Mouse (Mus musculus) kidney, adult 2 months (tissue): ENCODE results near the gene Rhbdf2. TPM values are rescaled to one million over a fixed set of nuclear protein-coding genes. Genes with fewer than 3 reads are reported as not detected.

ENCODE experiments used
- DNase-seq: peaks from one replicate; pipeline ENCODE4 v3.0.0; 2021
- H3K27ac ChIP-seq: fragments of 200-500 bp; 2 replicates; pipeline ENCODE4 v1.5.1; 2012; ENCODE audit warnings: low read depth, low read length, control low read depth, inconsistent platforms; ENCODE audit not compliant: insufficient read depth
- H3K27me3 ChIP-seq: fragments of 200-500 bp; replicated peaks from 2 replicates; pipeline ENCODE4 v1.6.1; 2012; ENCODE audit warnings: mild to moderate bottlenecking, moderate library complexity, low read length, inconsistent platforms; ENCODE audit not compliant: control insufficient read depth, insufficient read depth
- H3K36me3 ChIP-seq: fragments of 200-500 bp; 2 replicates; pipeline ENCODE4 v1.6.1; 2012; ENCODE audit warnings: mild to moderate bottlenecking, moderate library complexity, low read length, inconsistent platforms; ENCODE audit not compliant: control insufficient read depth, insufficient read depth
- H3K4me1 ChIP-seq: fragments of 200-500 bp; 2 replicates; pipeline ENCODE4 v1.6.1; 2011; ENCODE audit warnings: low read length; ENCODE audit not compliant: control insufficient read depth, insufficient read depth
- H3K4me3 ChIP-seq: fragments of 200-500 bp; 2 replicates; pipeline ENCODE4 v1.5.1; 2011; ENCODE audit warnings: mild to moderate bottlenecking, low read depth, low read length, control low read depth; ENCODE audit not compliant: insufficient read depth
- CTCF ChIP-seq: fragments of 200-500 bp; conservative IDR thresholded peaks from 2 replicates; pipeline ENCODE4 v1.5.1; 2011; ENCODE audit warnings: low read depth, mild to moderate bottlenecking, control low read depth, low read length, moderate library complexity, mixed read lengths; ENCODE audit not compliant: insufficient read depth, insufficient read length
- POLR2A ChIP-seq: fragments of 200-500 bp; IDR thresholded peaks from one replicate; pipeline ENCODE4 v1.6.1; 2011; ENCODE audit warnings: low read depth, low read length, control low read depth
- WGBS: fragments of 180-500 bp; shearing (Covaris S2); methylation state at CpG from one replicate; pipeline ENCODE4 v1.1.7; 2018; 5-methylcytosine and 5-hydroxymethylcytosine counted together
- polyA plus RNA-seq: library from polyadenylated mRNA; depleted of rRNA; stranded (reverse); fragments of >200 nt; gene quantifications from 2 replicates; pipeline ENCODE4 v1.2.3, GENCODE M21; 2012

Rhbdf2 gene
- polyA plus RNA-seq, 1 experiment: 18.0 TPM

- no peak overlapping the region for H3K4me3 ChIP-seq
- no peaks in the 10 kb centered on the region for H3K4me1 ChIP-seq
- TF ChIP-seq POLR2A (no peak), CTCF (peak; percentile 86)
- H3K27ac ChIP-seq: no peak overlapping the region
- no peaks in the 10 kb centered on the region for H3K27me3 ChIP-seq
- 26% methylated on average over 23 of the region's 23 CpGs for WGBS
- peak; percentile 70 for DNase-seq
- H3K36me3 ChIP-seq: no peaks in the 10 kb centered on the region
These were observed 39.8 kb downstream of the Rhbdf2 start for GRCm38 (mm10) chr11:116586801-116587631.

DNA sequence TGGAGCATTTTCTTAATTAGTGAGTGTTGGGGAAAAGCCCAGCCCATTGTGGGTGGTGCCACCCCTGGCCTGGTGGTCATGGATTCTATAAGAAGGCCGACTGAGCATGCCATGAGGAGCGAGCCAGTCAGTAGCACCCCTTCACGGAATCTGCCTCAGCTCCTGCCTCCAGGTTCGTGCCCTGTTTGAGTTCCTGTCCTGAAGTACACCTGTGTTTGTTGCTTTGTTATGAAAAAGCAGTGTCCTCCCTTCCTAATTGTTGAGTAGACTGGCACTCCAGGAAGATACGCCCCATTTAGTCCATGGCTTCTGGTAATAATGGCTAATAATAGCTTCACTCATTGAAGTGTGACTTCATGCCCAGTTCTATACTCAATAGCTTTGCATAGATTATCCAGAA is 40.5 kb downstream of the Rhbdf2 start, which contains the start of gene Aanat:
Gene Aanat, plus strand, starts transcription at position 123 of the 400 bp plus-strand sequence.
- H3K36me3 ChIP-seq: no peaks in the 10 kb centered on the region
- 71% methylated on average over 5 of the region's 5 CpGs for WGBS
- no peak for DNase-seq
- TF ChIP-seq POLR2A: no peak
- TF ChIP-seq CTCF: no peak
- no peak within 1 kb of the TSS for H3K27ac ChIP-seq
- no peaks in the 10 kb centered on the region for H3K27me3 ChIP-seq
- H3K4me3 ChIP-seq: no peak within 1 kb of the TSS
- no peaks in the 10 kb centered on the region for H3K4me1 ChIP-seq

DNA sequence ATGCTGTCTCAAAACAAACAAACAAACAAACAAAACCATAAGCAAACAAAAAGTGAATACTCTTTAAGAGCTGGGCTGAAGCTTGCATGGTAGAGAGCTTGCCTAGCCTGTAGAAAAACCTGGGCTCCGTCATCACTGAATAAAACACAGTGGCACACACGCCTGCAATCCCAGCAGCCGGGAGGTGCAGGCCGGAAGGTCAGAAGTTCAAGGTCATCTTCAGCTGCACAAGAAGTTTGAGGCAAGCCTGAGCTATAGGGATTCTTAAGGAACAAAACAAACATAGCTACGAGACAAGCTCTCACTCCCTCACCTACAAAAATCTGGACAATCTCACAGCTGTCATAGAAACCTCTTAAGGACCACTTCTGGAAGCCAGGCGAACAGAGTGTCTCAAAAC is 41.1 kb downstream of the Rhbdf2 start:
- H3K27me3 ChIP-seq: no peaks in the 10 kb centered on the region
- TF ChIP-seq CTCF: no peak
- TF ChIP-seq POLR2A: no peak
- no peak for DNase-seq
- WGBS: 85% methylated on average over 6 of the region's 6 CpGs
- no peaks in the 10 kb centered on the region for H3K4me1 ChIP-seq
- no peaks in the 10 kb centered on the region for H3K36me3 ChIP-seq
- no peak overlapping the region for H3K4me3 ChIP-seq
- no peak overlapping the region for H3K27ac ChIP-seq

DNA sequence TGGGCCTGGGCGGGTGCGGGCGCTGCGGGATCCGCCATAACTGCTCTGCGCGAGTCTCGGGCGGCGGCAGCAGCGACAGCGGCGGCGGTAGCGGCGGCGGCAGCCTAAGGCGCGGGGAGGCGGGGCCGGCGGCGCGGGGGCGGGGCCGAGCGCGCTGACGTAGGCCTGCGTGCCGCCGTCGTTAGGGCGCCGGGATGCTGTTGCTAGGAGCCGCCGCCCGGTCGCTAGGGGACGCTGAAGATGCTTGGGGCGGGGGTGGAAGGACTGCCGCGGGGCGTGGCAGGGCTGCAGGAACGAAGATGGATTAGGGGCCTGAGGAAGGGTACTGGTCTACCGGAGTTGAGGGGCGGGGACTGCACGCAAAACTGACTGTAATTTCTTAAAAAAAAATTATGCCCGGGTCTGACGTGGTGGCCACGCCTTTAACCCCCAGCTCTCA is 45.4 kb downstream of the Rhbdf2 start, which contains the start of gene Ube2o:
Gene Ube2o, minus strand, starts transcription at position 72 of the 439 bp plus-strand sequence.
- TF ChIP-seq POLR2A: no peak
- no peak; the same call in 1 of the 2 replicates for TF ChIP-seq CTCF
- peak; percentile 86 for DNase-seq
- H3K27ac ChIP-seq: no peak within 1 kb of the TSS
- no peaks in the 10 kb centered on the region for H3K27me3 ChIP-seq
- WGBS: 1% methylated on average over 51 of the region's 51 CpGs
- H3K36me3 ChIP-seq: no peaks in the 10 kb centered on the region
- H3K4me3 ChIP-seq: peak within 1 kb of the TSS; percentile 95
- H3K4me1 ChIP-seq: peaks cover 3% of the 10 kb centered on the region; the same call in 1 of the 2 replicates

DNA sequence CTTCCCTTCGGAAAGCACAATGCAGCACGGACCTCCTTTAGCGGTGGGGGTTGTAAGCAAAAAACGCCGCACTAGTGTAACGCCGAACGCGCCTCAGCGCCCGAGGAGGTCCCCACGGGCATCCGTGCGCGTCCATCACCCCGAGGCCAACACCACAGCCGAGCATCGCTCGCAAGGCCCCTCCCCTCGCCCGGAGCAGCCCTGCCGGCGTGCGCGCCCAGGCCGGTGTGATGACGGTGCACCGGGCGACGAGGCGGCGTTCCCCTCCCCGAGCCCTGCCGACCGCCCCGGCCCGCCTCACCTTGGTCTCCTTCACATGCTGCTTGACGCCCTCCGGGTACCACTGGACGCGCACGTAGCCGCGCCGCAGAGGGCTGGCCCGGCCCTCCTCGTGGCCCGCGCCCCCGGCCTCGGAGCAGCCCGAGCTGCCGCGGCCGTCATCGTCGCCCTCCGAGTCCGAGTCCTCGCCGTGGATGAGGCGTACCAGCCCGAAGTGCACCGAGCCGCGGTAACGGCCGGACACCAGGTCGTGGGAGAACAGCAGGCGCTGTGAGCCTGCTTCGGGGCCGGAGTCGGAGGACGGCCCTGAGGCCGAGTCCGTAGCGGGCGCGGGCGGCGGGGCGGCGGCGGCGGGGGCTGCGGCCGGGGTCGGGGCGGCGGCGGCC is 46.0 kb downstream of the Rhbdf2 start:
- Histone ChIP-seq H3K36me3 (no peaks in the 10 kb centered on the region), H3K27ac (no peak overlapping the region)

GRCm38 (mm10) chr11:116580031-116580652 is 46.7 kb downstream of the Rhbdf2 start:
- Histone ChIP-seq H3K4me1 (peaks cover 3% of the 10 kb centered on the region; the same call in 1 of the 2 replicates), H3K27me3 (no peaks in the 10 kb centered on the region), H3K4me3 (peak overlapping the region; percentile 95), H3K36me3 (no peaks in the 10 kb centered on the region), H3K27ac (no peak overlapping the region)
- DNase-seq: no peak
- 39% methylated on average over 10 of the region's 10 CpGs for WGBS
- TF ChIP-seq POLR2A (no peak), CTCF (no peak)

More for the DNA sequence above, 46.0 kb downstream of the Rhbdf2 start:
- peak; percentile 47 for DNase-seq
- H3K4me1 ChIP-seq: peaks cover 3% of the 10 kb centered on the region; the same call in 1 of the 2 replicates
- TF ChIP-seq CTCF (no peak), POLR2A (no peak)
- WGBS: 1% methylated on average over 88 of the region's 91 CpGs
- H3K4me3 ChIP-seq: peak overlapping the region; percentile 95
- no peaks in the 10 kb centered on the region for H3K27me3 ChIP-seq
